Mouse (Mus musculus) left cerebral cortex, adult 8-10 months (tissue): Measurements from ENCODE around the gene Ggps1. TPM values are rescaled to one million over a fixed set of nuclear protein-coding genes. Genes with fewer than 3 reads are reported as not detected.

ENCODE experiments used
- total RNA-seq, 4 experiments: library from RNA; stranded (reverse); gene quantifications; 2 replicates each; pipeline ENCODE4 v1.2.4; 2022

Ggps1 gene
- total RNA-seq, 4 experiments from 2014 or later: 63.1 to 69.2 (median 67.5) TPM

Other genes starting within 250 kb of the Ggps1 start
- 10 to 100 TPM; 12.3 to 16.4 (median 15.3) TPM for gene B3galnt2, start 109.0 kb downstream of the Ggps1 start, total RNA-seq
- gene Tbce, start 23.9 kb downstream of the Ggps1 start, total RNA-seq: 10 to 100 TPM; 69.9 to 76.0 (median 72.6) TPM
- gene Arid4b, start 256 bp downstream of the Ggps1 start, total RNA-seq: 10 to 100 TPM; 45.7 to 48.7 (median 48.0) TPM